10 mouse cellular contexts compared by ENCODE assay signal in genomic region chr19:9106751-9107378, GRCm38 (mm10). TPM values are rescaled to one million over a fixed set of nuclear protein-coding genes. Genes with fewer than 3 reads are reported as not detected.
A peak's percentile ranks its signal among the peaks of the same experiment; 100 is the strongest.
DNase-seq lines count a peak whose midpoint lies in the region; ATAC-seq lines count a peak whose summit lies in the region.
"Had no signal": no experiment of that assay in that cellular context is flagged by ENCODE, and none has a peak within 500 bp of the region (broad histone marks: within the 10 kb centered on the region; RNA-seq: fewer than 3 reads in every experiment).

No protein-coding gene starts in this region.

- peak; percentile 88 for ATAC-seq in intestine, embryonic 14.5 days (replicated peaks; ENCODE audit: low FRiP score, low TSS enrichment, low read depth)
- ATAC-seq in stomach, embryonic 16.5 days (ENCODE audit: insufficient read depth, low FRiP score), result peak; percentile 75; the same call in 1 of the 2 replicates

- no peaks in the 10 kb centered on the region for H3K27me3 ChIP-seq in intestine, embryonic 14.5 days (replicated peaks; ENCODE audit: control insufficient read depth, insufficient read depth, low read length)
- H3K27me3 ChIP-seq in stomach, embryonic 16.5 days (ENCODE audit: control insufficient read depth, insufficient read depth, low read length), result no peaks in the 10 kb centered on the region
- no peaks in the 10 kb centered on the region for H3K27me3 ChIP-seq in midbrain, embryonic 10.5 days (ENCODE audit: low read depth, poor library complexity, severe bottlenecking)

- DNase-seq in kidney, postnatal 14 days, result peak; percentile 8
- DNase-seq in kidney, postnatal 10 days, result no peak
- peak; percentile 35 for DNase-seq in embryo, embryonic 10 days (ENCODE audit: low spot score)
- DNase-seq in intestine, embryonic 14.5 days (ENCODE audit: low spot score), result peak; percentile 56
- DNase-seq in cerebellum, postnatal 10 days, result no peak
- no peak for DNase-seq in right cerebral cortex, adult 18-20 months
- no peak for DNase-seq in midbrain, embryonic 10.5 days (ENCODE audit: low spot score)

- H3K4me2 ChIP-seq in intestine, embryonic 14.5 days (ENCODE audit: low read length), result 0 out of 2 replicates have a peak overlapping the region, but pooled peaks have one; percentile 14
- H3K4me2 ChIP-seq in stomach, embryonic 16.5 days (ENCODE audit: low read depth, low read length), result no peak overlapping the region

- H3K4me1 ChIP-seq in intestine, embryonic 14.5 days (replicated peaks; ENCODE audit: control insufficient read depth, insufficient read depth, low read length), result peaks cover 20% of the 10 kb centered on the region
- peaks cover 16% of the 10 kb centered on the region for H3K4me1 ChIP-seq in stomach, embryonic 16.5 days (ENCODE audit: control insufficient read depth, insufficient read depth, low read length)
- H3K4me1 ChIP-seq in midbrain, embryonic 10.5 days, result peaks cover 5% of the 10 kb centered on the region

- no peak overlapping the region for H3K4me3 ChIP-seq in intestine, embryonic 14.5 days (ENCODE audit: low read depth, low read length)
- no peak overlapping the region for H3K4me3 ChIP-seq in stomach, embryonic 16.5 days (replicated peaks; ENCODE audit: low read length)
- H3K4me3 ChIP-seq in midbrain, embryonic 10.5 days, result no peak overlapping the region
- H3K4me3 ChIP-seq: hindbrain, embryonic 10.5 days had no signal

- H3K9me3 ChIP-seq in intestine, embryonic 14.5 days (ENCODE audit: control insufficient read depth, low read length), result no peaks in the 10 kb centered on the region
- H3K9me3 ChIP-seq in stomach, embryonic 16.5 days (replicated peaks; ENCODE audit: control insufficient read depth, low read length), result no peaks in the 10 kb centered on the region
- no peaks in the 10 kb centered on the region for H3K9me3 ChIP-seq in midbrain, embryonic 10.5 days (replicated peaks)
- H3K9me3 ChIP-seq: hindbrain, embryonic 10.5 days had no signal

- WGBS in intestine, embryonic 14.5 days, result 17% methylated on average over 4 of the region's 4 CpGs
- WGBS in stomach, embryonic 16.5 days, result 23% methylated on average over 4 of the region's 4 CpGs
- 67% methylated on average over 4 of the region's 4 CpGs for WGBS in midbrain, embryonic 10.5 days

- peak overlapping the region; percentile 62 for H3K27ac ChIP-seq in intestine, embryonic 14.5 days (ENCODE audit: low read depth)
- H3K27ac ChIP-seq in stomach, embryonic 16.5 days (ENCODE audit: low read length), result peak overlapping the region; percentile 73
- H3K27ac ChIP-seq in midbrain, embryonic 10.5 days (replicated peaks), result no peak overlapping the region

- no peaks in the 10 kb centered on the region for H3K36me3 ChIP-seq in intestine, embryonic 14.5 days (ENCODE audit: control insufficient read depth, insufficient read depth, low read length)
- no peaks in the 10 kb centered on the region for H3K36me3 ChIP-seq in stomach, embryonic 16.5 days (ENCODE audit: control insufficient read depth, insufficient read depth, low read length)
- no peaks in the 10 kb centered on the region for H3K36me3 ChIP-seq in midbrain, embryonic 10.5 days
- H3K36me3 ChIP-seq: hindbrain, embryonic 10.5 days had no signal

- H3K9ac ChIP-seq in intestine, embryonic 14.5 days (ENCODE audit: low read length), result no peak overlapping the region
- peak overlapping the region; percentile 2; the same call in 1 of the 2 replicates for H3K9ac ChIP-seq in stomach, embryonic 16.5 days (ENCODE audit: low read length)

RNA-seq across cellular contexts. Expression of gene Scgb1a1, which starts 19.1 kb away (rescaled TPM):
- polyA plus RNA-seq in intestine, embryonic 14.5 days (2014; fragmentation: Nextera tagmentation; extraction: Ambion mirVana), result not detected in 2 replicates
- 0.75 and 1.3 TPM in 2 replicates for polyA plus RNA-seq in stomach, embryonic 16.5 days (2015; fragmentation: Nextera tagmentation; extraction: Ambion mirVana)
- polyA plus RNA-seq in midbrain, embryonic 10.5 days (2016; fragmentation: Nextera tagmentation; extraction: Ambion mirVana), result not detected in 2 replicates
- polyA plus RNA-seq: hindbrain, embryonic 10.5 days; midbrain, postnatal 0 days had no signal

RNA-seq across cellular contexts. Expression of gene Asrgl1, which starts 28.6 kb away (rescaled TPM):
- polyA plus RNA-seq in intestine, embryonic 14.5 days (2014; fragmentation: Nextera tagmentation; extraction: Ambion mirVana), result 10.7 and 11.7 TPM in 2 replicates
- polyA plus RNA-seq in stomach, embryonic 16.5 days (2015; fragmentation: Nextera tagmentation; extraction: Ambion mirVana), result 10.2 and 11.8 TPM in 2 replicates
- polyA plus RNA-seq in midbrain, embryonic 10.5 days (2016; fragmentation: Nextera tagmentation; extraction: Ambion mirVana), result 14.8 and 16.8 TPM in 2 replicates

Comparison
In these comparisons a context has a peak if more than half of its experiments do, and no peak if none do; other contexts are left out.
1. DNase-seq: peak in kidney, postnatal 14 days (single experiment), embryo, embryonic 10 days (single experiment) and intestine, embryonic 14.5 days (single experiment); none in kidney, postnatal 10 days (single experiment), cerebellum, postnatal 10 days (0 of 2), right cerebral cortex, adult 18-20 months (single experiment) and midbrain, embryonic 10.5 days (single experiment).